Mouse (Mus musculus) Muller cell, postnatal 12 days (primary cell): ENCODE results near the gene Fgd6.

Experiments
- DNase-seq: peaks from one replicate; pipeline ENCODE4 v3.0.0-alpha.2; 2015; ENCODE audit errors: inconsistent ontology term

Gene Fgd6

GRCm38 (mm10) chr10:94174652-94175051, 138.9 kb downstream of the Fgd6 start:
- DNase-seq = no peak

GRCm38 (mm10) chr10:94183199-94183598, 147.4 kb downstream of the Fgd6 start:
- peak; percentile 36 for DNase-seq
